Mouse (Mus musculus): ENCODE results near the gene Cnot10. TPM values are rescaled to one million over a fixed set of nuclear protein-coding genes. Genes with fewer than 3 reads are reported as not detected.
A peak's percentile ranks its signal among the peaks of the same experiment; 100 is the strongest.

Cnot10 gene
- polyA plus RNA-seq (2014; fragmentation: Nextera tagmentation; extraction: Ambion mirVana): 41.8 and 74.7 TPM in 2 replicates

GRCm38 (mm10) chr9:114639839-114640646 is at the start of gene Cnot10:
TSS of gene Cnot10 (minus strand) at chr9:114640184.
- peak within 1 kb of the TSS; percentile 84 for H3K4me2 ChIP-seq (replicated peaks; ENCODE audit: low read depth, low read length)
- H3K36me3 ChIP-seq (ENCODE audit: control insufficient read depth, insufficient read depth, low read length): peaks cover 6% of the 10 kb centered on the region; the same call in 1 of the 2 replicates

GRCm38 (mm10) chr9:114688953-114689407 is 49.0 kb upstream of the Cnot10 start:
- Histone ChIP-seq H3K27me3 (ENCODE audit: control insufficient read depth, insufficient read depth, low read length) (no peaks in the 10 kb centered on the region), H3K4me1 (ENCODE audit: control insufficient read depth, insufficient read depth, low read length) (0 out of 2 replicates have a peak, but pooled peaks cover 3% of the 10 kb centered on the region), H3K4me2 (replicated peaks; ENCODE audit: low read depth, low read length) (peak overlapping the region; percentile 88), H3K9ac (ENCODE audit: low read depth, low read length) (peak overlapping the region; percentile 91), H3K9me3 (ENCODE audit: control insufficient read depth, low read length) (no peaks in the 10 kb centered on the region), H3K27ac (ENCODE audit: low read depth, low read length) (peak overlapping the region; percentile 78), H3K36me3 (ENCODE audit: control insufficient read depth, insufficient read depth, low read length) (peaks cover 10% of the 10 kb centered on the region; the same call in 1 of the 2 replicates), H3K4me3 (ENCODE audit: low read length) (peak overlapping the region; percentile 84)
- ATAC-seq (ENCODE audit: low FRiP score, low TSS enrichment): peak; percentile 63
- WGBS: under 1% methylated on average over 50 of the region's 50 CpGs

More at GRCm38 (mm10) chr9:114639839-114640646, at the start of gene Cnot10:
- 0 out of 2 replicates have a peak, but pooled peaks cover 4% of the 10 kb centered on the region for H3K27me3 ChIP-seq (ENCODE audit: control insufficient read depth, insufficient read depth, low read length)
- 4% methylated on average over 51 of the region's 51 CpGs for WGBS
- peak; percentile 99 for ATAC-seq (ENCODE audit: low FRiP score, low TSS enrichment)
- H3K9ac ChIP-seq (ENCODE audit: low read depth, low read length): peak within 1 kb of the TSS; percentile 84
- H3K27ac ChIP-seq (ENCODE audit: low read depth, low read length): peak within 1 kb of the TSS; percentile 88
- H3K9me3 ChIP-seq (ENCODE audit: control insufficient read depth, low read length): no peaks in the 10 kb centered on the region
- H3K4me3 ChIP-seq (ENCODE audit: low read length): peak within 1 kb of the TSS; percentile 77
- peaks cover 4% of the 10 kb centered on the region; the same call in 1 of the 2 replicates for H3K4me1 ChIP-seq (ENCODE audit: control insufficient read depth, insufficient read depth, low read length)

- no peaks in the 10 kb centered on the region for H3K27me3 ChIP-seq (ENCODE audit: control insufficient read depth, insufficient read depth, low read length)
- peak within 1 kb of the TSS; percentile 91 for H3K9ac ChIP-seq (ENCODE audit: low read depth, low read length)
- WGBS: 1% methylated on average over 52 of the region's 57 CpGs
- H3K4me2 ChIP-seq (replicated peaks; ENCODE audit: low read depth, low read length): peak within 1 kb of the TSS; percentile 88
- 0 out of 2 replicates have a peak, but pooled peaks cover 3% of the 10 kb centered on the region for H3K4me1 ChIP-seq (ENCODE audit: control insufficient read depth, insufficient read depth, low read length)
- H3K4me3 ChIP-seq (ENCODE audit: low read length): peak within 1 kb of the TSS; percentile 84
- H3K36me3 ChIP-seq (ENCODE audit: control insufficient read depth, insufficient read depth, low read length): peaks cover 10% of the 10 kb centered on the region; the same call in 1 of the 2 replicates
- peak; percentile 97 for ATAC-seq (ENCODE audit: low FRiP score, low TSS enrichment)
- no peaks in the 10 kb centered on the region for H3K9me3 ChIP-seq (ENCODE audit: control insufficient read depth, low read length)
- H3K27ac ChIP-seq (ENCODE audit: low read depth, low read length): peak within 1 kb of the TSS; percentile 78
Observed at GRCm38 (mm10) chr9:114688252-114688952, 48.4 kb upstream of the Cnot10 start, which contains the start of gene Dync1li1. TSS of gene Dync1li1 (plus strand) at chr9:114688790.

- no peaks in the 10 kb centered on the region for H3K27me3 ChIP-seq (ENCODE audit: control insufficient read depth, insufficient read depth, low read length)
- ATAC-seq (ENCODE audit: low FRiP score, low TSS enrichment): no peak
- 0 out of 2 replicates have a peak, but pooled peaks cover 3% of the 10 kb centered on the region for H3K4me1 ChIP-seq (ENCODE audit: control insufficient read depth, insufficient read depth, low read length)
- peak overlapping the region; percentile 91 for H3K9ac ChIP-seq (ENCODE audit: low read depth, low read length)
- peak overlapping the region; percentile 84 for H3K4me3 ChIP-seq (ENCODE audit: low read length)
- H3K4me2 ChIP-seq (replicated peaks; ENCODE audit: low read depth, low read length): peak overlapping the region; percentile 73
- WGBS: 82% methylated on average over 13 of the region's 13 CpGs
- H3K36me3 ChIP-seq (ENCODE audit: control insufficient read depth, insufficient read depth, low read length): peaks cover 6% of the 10 kb centered on the region; the same call in 1 of the 2 replicates
- H3K27ac ChIP-seq (ENCODE audit: low read depth, low read length): no peak overlapping the region
- H3K9me3 ChIP-seq (ENCODE audit: control insufficient read depth, low read length): no peaks in the 10 kb centered on the region
Observed at GRCm38 (mm10) chr9:114687639-114688038, 47.7 kb upstream of the Cnot10 start.

DNA sequence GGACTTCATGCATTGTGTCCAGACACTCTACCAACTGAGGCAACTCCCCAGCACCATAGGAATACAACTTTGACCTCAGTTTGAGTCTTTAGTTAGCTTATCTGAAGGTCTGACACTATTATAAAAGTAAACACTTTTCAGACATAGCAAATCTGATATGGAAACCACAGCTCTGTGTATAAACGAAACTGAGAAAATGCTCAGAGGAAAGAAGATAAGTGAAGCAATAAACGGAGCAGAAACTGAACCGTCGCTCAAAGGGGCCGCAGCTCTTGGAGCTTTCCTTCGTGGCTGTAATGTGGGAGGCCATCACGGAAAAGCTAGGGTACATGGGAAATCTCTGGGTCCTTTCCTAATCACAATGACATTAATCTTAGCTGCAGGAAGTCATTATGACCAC is 46.3 kb upstream of the Cnot10 start:
- 87% methylated on average over 7 of the region's 7 CpGs for WGBS
- Histone ChIP-seq H3K27ac (ENCODE audit: low read depth, low read length) (no peak overlapping the region), H3K4me1 (ENCODE audit: control insufficient read depth, insufficient read depth, low read length) (0 out of 2 replicates have a peak, but pooled peaks cover 3% of the 10 kb centered on the region), H3K4me2 (replicated peaks; ENCODE audit: low read depth, low read length) (no peak overlapping the region), H3K36me3 (ENCODE audit: control insufficient read depth, insufficient read depth, low read length) (no peaks in the 10 kb centered on the region), H3K4me3 (ENCODE audit: low read length) (no peak overlapping the region), H3K9ac (ENCODE audit: low read depth, low read length) (no peak overlapping the region), H3K9me3 (ENCODE audit: control insufficient read depth, low read length) (no peaks in the 10 kb centered on the region), H3K27me3 (ENCODE audit: control insufficient read depth, insufficient read depth, low read length) (no peaks in the 10 kb centered on the region)
- no peak for ATAC-seq (ENCODE audit: low FRiP score, low TSS enrichment)

GRCm38 (mm10) chr9:114682193-114682592 is 42.2 kb upstream of the Cnot10 start:
- no peaks in the 10 kb centered on the region for H3K27me3 ChIP-seq (ENCODE audit: control insufficient read depth, insufficient read depth, low read length)
- no peak overlapping the region for H3K4me2 ChIP-seq (replicated peaks; ENCODE audit: low read depth, low read length)
- ATAC-seq (ENCODE audit: low FRiP score, low TSS enrichment): no peak
- no peak overlapping the region for H3K27ac ChIP-seq (ENCODE audit: low read depth, low read length)
- no peak overlapping the region for H3K4me3 ChIP-seq (ENCODE audit: low read length)
- WGBS: 85% methylated on average over 4 of the region's 4 CpGs
- H3K9ac ChIP-seq (ENCODE audit: low read depth, low read length): no peak overlapping the region
- no peaks in the 10 kb centered on the region for H3K9me3 ChIP-seq (ENCODE audit: control insufficient read depth, low read length)
- H3K4me1 ChIP-seq (ENCODE audit: control insufficient read depth, insufficient read depth, low read length): no peaks in the 10 kb centered on the region
- no peaks in the 10 kb centered on the region for H3K36me3 ChIP-seq (ENCODE audit: control insufficient read depth, insufficient read depth, low read length)

DNA sequence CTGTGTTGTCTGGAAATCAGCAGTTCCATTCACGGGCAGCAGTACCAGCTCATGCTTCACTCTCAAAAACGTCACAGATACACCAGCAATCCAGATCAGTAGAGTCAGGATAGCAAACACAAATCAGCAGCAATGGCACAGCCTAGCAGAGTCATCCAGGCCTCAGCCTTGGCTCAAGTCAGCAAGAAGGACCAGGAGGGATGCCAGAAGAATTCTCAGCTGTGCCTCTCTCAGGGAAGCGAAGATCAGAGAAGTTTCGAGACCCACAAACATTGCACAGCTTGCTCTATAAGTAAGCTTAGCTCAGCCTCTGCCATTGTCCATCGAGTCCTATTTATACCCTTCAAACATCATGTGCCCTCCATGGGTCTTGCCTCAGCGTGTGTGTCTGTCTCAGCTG is 40.5 kb upstream of the Cnot10 start:
- no peaks in the 10 kb centered on the region for H3K36me3 ChIP-seq (ENCODE audit: control insufficient read depth, insufficient read depth, low read length)
- no peak overlapping the region; the same call in 1 of the 2 replicates for H3K9ac ChIP-seq (ENCODE audit: low read depth, low read length)
- no peaks in the 10 kb centered on the region for H3K27me3 ChIP-seq (ENCODE audit: control insufficient read depth, insufficient read depth, low read length)
- H3K9me3 ChIP-seq (ENCODE audit: control insufficient read depth, low read length): no peaks in the 10 kb centered on the region
- 85% methylated on average over 6 of the region's 6 CpGs for WGBS
- ATAC-seq (ENCODE audit: low FRiP score, low TSS enrichment): no peak
- no peaks in the 10 kb centered on the region for H3K4me1 ChIP-seq (ENCODE audit: control insufficient read depth, insufficient read depth, low read length)
- no peak overlapping the region for H3K27ac ChIP-seq (ENCODE audit: low read depth, low read length)
- no peak overlapping the region for H3K4me3 ChIP-seq (ENCODE audit: low read length)
- no peak overlapping the region for H3K4me2 ChIP-seq (replicated peaks; ENCODE audit: low read depth, low read length)

GRCm38 (mm10) chr9:114679944-114680343 is 40.0 kb upstream of the Cnot10 start:
- no peaks in the 10 kb centered on the region for H3K27me3 ChIP-seq (ENCODE audit: control insufficient read depth, insufficient read depth, low read length)
- H3K4me3 ChIP-seq (ENCODE audit: low read length): no peak overlapping the region
- H3K4me1 ChIP-seq (ENCODE audit: control insufficient read depth, insufficient read depth, low read length): no peaks in the 10 kb centered on the region
- H3K9me3 ChIP-seq (ENCODE audit: control insufficient read depth, low read length): no peaks in the 10 kb centered on the region
- WGBS: 86% methylated on average over 5 of the region's 5 CpGs
- H3K36me3 ChIP-seq (ENCODE audit: control insufficient read depth, insufficient read depth, low read length): no peaks in the 10 kb centered on the region
- no peak overlapping the region for H3K9ac ChIP-seq (ENCODE audit: low read depth, low read length)
- H3K4me2 ChIP-seq (replicated peaks; ENCODE audit: low read depth, low read length): no peak overlapping the region
- H3K27ac ChIP-seq (ENCODE audit: low read depth, low read length): no peak overlapping the region
- no peak for ATAC-seq (ENCODE audit: low FRiP score, low TSS enrichment)
